Mouse (Mus musculus) megakaryocyte, adult 5-6 weeks (primary cell): ENCODE measurements at regions not wholly inside any gene's neighbourhood (a gene's known extent, or its start where the extent isn't known, plus 50 kb on each side); places are given as distances from the start of the nearest gene placed in this dataset.

Source experiments
- ATAC-seq: 2 replicates; pipeline ENCODE4 v1.8.0; 2016; ENCODE audit warnings: mild to moderate bottlenecking, inconsistent platforms; ENCODE audit not compliant: poor library complexity, severe bottlenecking

GRCm38 (mm10) chr14:46202818-46203217, 176.4 kb upstream of the Gm15217 start:
- no peak for ATAC-seq

GRCm38 (mm10) chr14:46220483-46220882, 158.7 kb upstream of the Gm15217 start:
- ATAC-seq = no peak

GRCm38 (mm10) chr14:46221897-46222669, 157.1 kb upstream of the Gm15217 start:
- no peak for ATAC-seq

- no peak for ATAC-seq
Measured at GRCm38 (mm10) chr14:46223008-46223407, 156.2 kb upstream of the Gm15217 start.

GRCm38 (mm10) chr14:46224421-46224950, 154.7 kb upstream of the Gm15217 start:
- ATAC-seq = no peak

GRCm38 (mm10) chr14:46225851-46226608, 153.2 kb upstream of the Gm15217 start:
- no peak for ATAC-seq

GRCm38 (mm10) chr14:46234040-46234439, 145.2 kb upstream of the Gm15217 start:
- no peak for ATAC-seq

GRCm38 (mm10) chr14:46234835-46235234, 144.4 kb upstream of the Gm15217 start:
- ATAC-seq = no peak

GRCm38 (mm10) chr14:46240046-46240800, 139.0 kb upstream of the Gm15217 start:
- no peak for ATAC-seq

- ATAC-seq = no peak
Measured at GRCm38 (mm10) chr14:46240896-46241295, 138.3 kb upstream of the Gm15217 start.

- ATAC-seq = no peak
Measured at GRCm38 (mm10) chr14:46247491-46248484, 131.4 kb upstream of the Gm15217 start.

- ATAC-seq = no peak
Measured at GRCm38 (mm10) chr14:46249141-46249540, 130.1 kb upstream of the Gm15217 start.

GRCm38 (mm10) chr14:46255261-46255660, 124.0 kb upstream of the Gm15217 start:
- ATAC-seq = no peak

GRCm38 (mm10) chr14:46256336-46256735, 122.9 kb upstream of the Gm15217 start:
- no peak for ATAC-seq

GRCm38 (mm10) chr14:46257311-46257710, 121.9 kb upstream of the Gm15217 start:
- ATAC-seq = no peak

- no peak for ATAC-seq
Measured at GRCm38 (mm10) chr14:46258551-46258950, 120.7 kb upstream of the Gm15217 start.

GRCm38 (mm10) chr14:46260291-46260980, 118.8 kb upstream of the Gm15217 start:
- no peak for ATAC-seq

- no peak for ATAC-seq
Measured at GRCm38 (mm10) chr14:46275455-46275854, 103.8 kb upstream of the Gm15217 start.
